8 mouse cellular contexts compared by ENCODE assay signal in the genomic region with DNA sequence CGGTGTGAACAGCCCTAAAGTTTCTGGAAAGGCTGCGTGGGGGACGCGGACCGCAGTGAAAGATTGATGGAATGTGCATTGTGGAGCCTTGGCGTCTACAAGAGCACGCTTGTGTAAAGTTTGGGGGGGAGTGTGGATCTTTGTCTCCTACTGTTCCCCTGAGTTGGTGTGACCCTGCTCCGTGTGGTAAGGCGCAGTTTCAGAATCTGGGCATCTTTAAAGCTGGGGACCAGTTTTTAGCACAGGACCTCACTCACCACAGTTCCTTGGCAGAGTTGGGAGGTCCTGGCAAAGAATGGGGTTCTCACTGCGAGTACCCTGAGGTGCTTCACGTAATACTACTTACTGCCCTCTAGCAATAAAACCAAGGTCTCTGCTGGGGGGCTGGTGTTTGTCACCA. TPM values are rescaled to one million over a fixed set of nuclear protein-coding genes. Genes with fewer than 3 reads are reported as not detected.
A peak's percentile ranks its signal among the peaks of the same experiment; 100 is the strongest.
DNase-seq lines count a peak whose midpoint lies in the region; ATAC-seq and TF ChIP-seq lines count a peak whose summit lies in the region.

No protein-coding gene starts in this region.

- H3K79me2 ChIP-seq in liver, adult 2 months (ENCODE audit: control insufficient read depth, insufficient read depth, low read length): peaks cover 12% of the 10 kb centered on the region; the same call in 1 of the 2 replicates

- no peak for TF ChIP-seq CTCF in liver, adult 2 months (IDR thresholded peaks at IDR 0.05; ENCODE audit: low read depth, low read length)

- peak overlapping the region; percentile 89 for H3K4me2 ChIP-seq in hindbrain, embryonic 15.5 days

- peak overlapping the region; percentile 88 for H3K9ac ChIP-seq in liver, adult 2 months (ENCODE audit: low read depth, low read length)
- peak overlapping the region; percentile 92 for H3K9ac ChIP-seq in hindbrain, embryonic 15.5 days

- H3K27me3 ChIP-seq in liver, adult 2 months (ENCODE audit: control insufficient read depth, insufficient read depth, low read length): no peaks in the 10 kb centered on the region
- no peaks in the 10 kb centered on the region for H3K27me3 ChIP-seq in hindbrain, embryonic 15.5 days

- peak overlapping the region; percentile 82 for H3K27ac ChIP-seq in liver, adult 2 months (replicated peaks; ENCODE audit: insufficient read depth, low read depth, low read length)
- peak overlapping the region; percentile 95 for H3K27ac ChIP-seq in hindbrain, embryonic 15.5 days (replicated peaks)

- no peak for DNase-seq in liver, adult 2 months (ENCODE audit: extremely low read depth, low read depth, low spot score)
- DNase-seq in liver: no peak
- peak; percentile 54 to 68 for DNase-seq in cerebellum, postnatal 14 days
- peak; percentile 47 for DNase-seq in neural tube, embryonic 10.5 days (ENCODE audit: extremely low spot score, low spot score)
- no peak for DNase-seq in layer of hippocampus, postnatal 10 days (ENCODE audit: low spot score in 2 of 2)
- no peak for DNase-seq in right cerebral cortex, adult 18-20 months
- DNase-seq in layer of hippocampus, postnatal 36 days: no peak

- no peaks in the 10 kb centered on the region for H3K9me3 ChIP-seq in hindbrain, embryonic 15.5 days

- ATAC-seq in hindbrain, embryonic 15.5 days (ENCODE audit: low FRiP score, low read depth): no peak

- TF ChIP-seq POLR2A in liver, adult 2 months (IDR thresholded peaks at IDR 0.05; ENCODE audit: extremely low read depth, insufficient read depth, low read length): no peak

- peak overlapping the region; percentile 77 for H3K4me3 ChIP-seq in liver, adult 2 months (ENCODE audit: insufficient read depth, low read depth, low read length)
- H3K4me3 ChIP-seq in hindbrain, embryonic 15.5 days: peak overlapping the region; percentile 97

- H3K4me1 ChIP-seq in liver, adult 2 months (ENCODE audit: control insufficient read depth, insufficient read depth, low read length): peaks cover 7% of the 10 kb centered on the region; the same call in 1 of the 2 replicates
- H3K4me1 ChIP-seq in hindbrain, embryonic 15.5 days (replicated peaks): peaks cover 54% of the 10 kb centered on the region

- WGBS in liver, adult 2 months: 3% methylated on average over 11 of the region's 11 CpGs
- WGBS in hindbrain, embryonic 15.5 days: 0% methylated on average over 11 of the region's 11 CpGs

- peaks cover 6% of the 10 kb centered on the region; the same call in 1 of the 2 replicates for H3K36me3 ChIP-seq in liver, adult 2 months (ENCODE audit: control insufficient read depth, insufficient read depth, low read length)
- no peaks in the 10 kb centered on the region for H3K36me3 ChIP-seq in hindbrain, embryonic 15.5 days

RNA-seq across cellular contexts. Expression of a gene that starts 1.0 kb away (rescaled TPM):
- total RNA-seq in liver, adult 2 months (2014; rRNA removed): 18.1 and 18.4 TPM in 2 replicates
- polyA plus RNA-seq in liver, adult 2 months (2012; rRNA removed): 2.3 and 2.9 TPM in 2 replicates
- 24.0 and 31.0 TPM in 2 replicates for polyA plus RNA-seq in hindbrain, embryonic 15.5 days (2015; fragmentation: Nextera tagmentation; extraction: Ambion mirVana)
- total RNA-seq in layer of hippocampus, postnatal 10 days (2021): 10 to 100 TPM; 18.5 to 22.9 TPM
- total RNA-seq in layer of hippocampus, postnatal 36 days (2021): 10 to 100 TPM; 12.5 to 12.7 TPM

Comparison
In these comparisons a context has a peak if more than half of its experiments do, and no peak if none do; other contexts are left out.
1. DNase-seq: peak in cerebellum, postnatal 14 days (2 of 2) and neural tube, embryonic 10.5 days (single experiment); none in liver, adult 2 months (single experiment), liver (single experiment), layer of hippocampus, postnatal 10 days (0 of 2), right cerebral cortex, adult 18-20 months (single experiment) and layer of hippocampus, postnatal 36 days (0 of 2).